Mouse (Mus musculus) T-helper 1 cell (primary cell): ENCODE measurements around the gene Uckl1.

Source experiments
- in situ Hi-C: fragments of 300-600 bp; cut with MboI, MseI; formaldehyde crosslinking; loops from one replicate; pipeline ENCODE4 v1.15.1; 2025; ENCODE audit warnings: high pct_unique_total_duplicates

Uckl1 gene

DNA sequence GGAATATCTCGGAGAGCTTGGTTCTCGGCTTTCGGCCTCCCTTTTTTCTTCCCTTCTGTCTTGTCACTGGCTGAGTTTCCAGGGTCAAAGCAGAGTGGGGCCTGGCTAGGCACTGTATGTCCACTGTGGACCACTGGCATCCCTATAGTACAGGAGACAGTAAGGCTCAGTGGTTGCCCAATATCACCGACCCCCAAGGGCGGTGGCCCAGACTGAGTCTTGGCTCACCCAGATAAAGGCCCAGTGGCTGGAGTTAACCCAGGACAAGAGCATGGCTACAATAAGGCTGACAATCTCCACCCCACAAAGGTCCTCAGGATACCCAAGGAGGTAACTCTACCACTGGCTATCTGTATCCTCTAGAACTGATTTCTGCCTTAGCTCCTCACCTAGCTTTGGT, 5.8 kb upstream of the Uckl1 start:
- in situ Hi-C loops: loop anchor here (5.0 to 25.0 kb wide), 2 partner anchors 68 to 203 kb away; partner anchors contain the start of genes Dnajc5 and Lime1

DNA sequence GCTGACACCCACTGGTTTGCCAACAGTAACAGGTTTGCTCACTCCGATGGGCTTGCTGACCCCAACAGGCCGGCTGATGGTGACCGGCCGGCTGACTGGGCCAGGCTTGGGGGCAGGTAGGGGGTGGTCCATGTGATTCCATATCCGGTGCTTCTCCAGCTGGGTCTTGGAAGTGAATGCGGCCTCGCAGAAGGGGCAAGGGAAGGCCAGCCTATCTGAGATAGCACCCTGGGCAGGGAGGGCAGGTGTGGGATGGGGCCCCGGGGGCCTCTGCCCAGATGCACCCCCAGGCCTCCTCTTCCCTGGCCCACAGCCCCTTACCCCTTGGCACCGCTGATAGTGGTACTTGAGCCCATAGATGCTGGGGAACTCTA, 5.0 kb upstream of the Uckl1 start:
- in situ Hi-C loops: loop anchor here (5.0 to 25.0 kb wide), 2 partner anchors 67 to 202 kb away; partner anchors contain the start of genes Dnajc5 and Lime1

- in situ Hi-C loops: loop anchor here (25.0 kb wide), 1 partner anchor 202 kb away; the partner anchor contains the start of gene Lime1
Observed at GRCm38 (mm10) chr2:181589011-181589731, 4.5 kb upstream of the Uckl1 start.

GRCm38 (mm10) chr2:181588229-181588780, 3.6 kb upstream of the Uckl1 start:
- in situ Hi-C loops: loop anchor here (25.0 kb wide), 1 partner anchor 201 kb away; the partner anchor contains the start of gene Lime1

DNA sequence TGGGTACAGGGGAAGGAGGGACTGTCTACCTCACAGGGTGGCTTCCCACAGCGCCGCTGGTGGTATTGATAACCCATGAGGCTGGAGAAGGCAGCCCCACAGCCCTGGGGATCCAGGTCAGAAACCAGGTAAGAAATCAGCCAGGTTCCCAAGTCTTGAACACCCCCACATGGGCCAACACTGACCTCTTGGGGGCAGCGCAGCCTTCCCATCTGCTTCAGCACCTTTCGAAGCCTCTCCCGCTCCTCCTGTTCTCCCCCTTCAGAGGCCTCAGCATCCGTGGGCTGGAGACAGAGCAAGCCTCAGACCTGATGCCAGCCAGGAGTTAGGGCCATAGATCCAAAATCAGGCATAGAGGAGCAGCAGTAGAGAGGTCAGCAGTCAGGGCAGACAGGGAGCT, 3.1 kb upstream of the Uckl1 start:
- in situ Hi-C loops: loop anchor here (25.0 kb wide), 1 partner anchor 200 kb away; the partner anchor contains the start of gene Lime1

DNA sequence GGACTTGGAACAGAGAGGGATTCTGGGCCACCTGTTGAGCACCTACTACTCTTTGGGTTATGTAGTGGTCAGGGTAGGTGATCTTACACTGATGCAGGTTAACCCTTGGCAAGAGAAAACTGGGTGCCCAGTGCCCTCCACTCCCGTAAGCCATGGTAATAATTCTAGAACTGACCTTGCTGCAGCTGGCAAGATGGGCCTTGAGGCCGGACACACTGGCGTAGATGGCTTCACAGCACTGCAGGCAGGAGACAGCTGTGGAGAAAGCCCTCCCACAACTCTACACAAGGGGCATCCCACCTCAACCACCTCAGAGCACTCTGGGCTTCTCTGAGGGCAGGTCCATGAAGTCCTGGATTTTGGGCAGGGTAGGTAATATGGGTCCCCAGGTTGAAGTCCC, 1.4 kb upstream of the Uckl1 start:
- in situ Hi-C loops: loop anchor here (25.0 kb wide), 1 partner anchor 199 kb away; the partner anchor contains the start of gene Lime1

DNA sequence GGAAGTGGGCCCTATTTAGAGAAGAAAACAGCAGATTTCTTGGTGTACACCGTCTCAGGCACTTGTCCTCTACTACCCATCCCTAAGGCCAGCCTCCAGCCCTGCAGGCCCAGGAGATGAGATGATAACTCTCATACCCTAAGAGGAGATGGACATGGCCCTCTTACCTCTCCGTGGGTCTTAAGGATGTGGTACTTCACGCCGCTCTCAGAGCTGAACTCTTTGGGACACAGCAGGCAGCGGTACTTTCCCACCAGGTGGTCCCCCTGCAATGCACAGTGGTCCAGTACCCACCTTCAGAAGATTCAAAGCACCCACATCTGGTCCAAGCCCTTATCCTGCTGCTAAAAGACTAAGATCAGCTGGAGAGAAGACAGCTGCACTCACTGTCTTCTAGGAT, 814 bp upstream of the Uckl1 start:
- in situ Hi-C loops: loop anchor here (25.0 kb wide), 1 partner anchor 198 kb away; the partner anchor contains the start of gene Lime1

- in situ Hi-C loops: loop anchor here (25.0 kb wide), 1 partner anchor 196 kb away; the partner anchor contains the start of gene Lime1
Observed at GRCm38 (mm10) chr2:181583460-181584257, 1.0 kb downstream of the Uckl1 start.

GRCm38 (mm10) chr2:181582939-181583338, 1.8 kb downstream of the Uckl1 start:
- in situ Hi-C loops: loop anchor here (25.0 kb wide), 1 partner anchor 196 kb away; the partner anchor contains the start of gene Lime1

- in situ Hi-C loops: loop anchor here (25.0 kb wide), 1 partner anchor 195 kb away; the partner anchor contains the start of gene Lime1
Observed at GRCm38 (mm10) chr2:181582358-181582757, 2.3 kb downstream of the Uckl1 start.

- in situ Hi-C loops: loop anchor here (25.0 kb wide), 1 partner anchor 194 kb away; the partner anchor contains the start of gene Lime1
Observed at GRCm38 (mm10) chr2:181581402-181582120, 3.1 kb downstream of the Uckl1 start.

- in situ Hi-C loops: loop anchor here (25.0 kb wide), 1 partner anchor 194 kb away; the partner anchor contains the start of gene Lime1
Observed at GRCm38 (mm10) chr2:181581016-181581401, 3.7 kb downstream of the Uckl1 start.

DNA sequence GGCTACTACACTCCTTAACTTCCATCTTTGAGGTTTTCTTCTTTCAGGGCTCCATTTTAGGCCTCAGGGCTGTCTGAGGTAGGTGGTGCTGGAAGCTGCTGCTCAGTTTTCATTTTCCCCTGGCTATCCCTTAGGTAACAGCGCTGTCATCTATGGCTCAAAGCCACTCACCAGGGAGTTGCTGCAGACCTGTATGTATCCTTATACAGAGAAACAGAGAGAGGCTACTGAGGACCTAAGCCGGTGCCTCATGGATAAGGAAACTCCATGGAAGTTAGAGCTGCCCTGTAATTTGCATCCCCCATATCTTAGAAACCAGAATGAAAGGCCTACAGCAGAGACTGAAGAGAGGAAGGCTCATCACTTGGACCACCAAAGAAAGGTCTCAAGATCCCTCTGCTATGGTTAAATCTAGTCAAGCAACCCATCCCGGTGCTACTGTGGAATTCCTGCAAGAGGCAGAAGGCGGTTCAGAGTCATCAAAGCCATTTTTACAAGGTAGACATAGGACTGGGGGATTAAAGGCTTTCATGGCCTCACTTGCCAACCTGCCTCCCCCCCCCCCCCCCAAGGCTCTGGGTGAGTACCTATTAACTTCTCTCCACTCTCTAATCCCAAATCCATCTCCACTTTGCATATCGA, 4.4 kb downstream of the Uckl1 start:
- in situ Hi-C loops: loop anchor here (25.0 kb wide), 1 partner anchor 193 kb away; the partner anchor contains the start of gene Lime1

GRCm38 (mm10) chr2:181579681-181580080, 5.0 kb downstream of the Uckl1 start:
- in situ Hi-C loops: loop anchor here (25.0 kb wide), 1 partner anchor 192 kb away; the partner anchor contains the start of gene Lime1

- in situ Hi-C loops: loop anchor here (25.0 kb wide), 1 partner anchor 192 kb away; the partner anchor contains the start of gene Lime1
Observed at GRCm38 (mm10) chr2:181578790-181579618, 5.7 kb downstream of the Uckl1 start.

- in situ Hi-C loops: loop anchor here (25.0 kb wide), 1 partner anchor 191 kb away; the partner anchor contains the start of gene Lime1
Observed at GRCm38 (mm10) chr2:181577981-181578581, 6.6 kb downstream of the Uckl1 start.

DNA sequence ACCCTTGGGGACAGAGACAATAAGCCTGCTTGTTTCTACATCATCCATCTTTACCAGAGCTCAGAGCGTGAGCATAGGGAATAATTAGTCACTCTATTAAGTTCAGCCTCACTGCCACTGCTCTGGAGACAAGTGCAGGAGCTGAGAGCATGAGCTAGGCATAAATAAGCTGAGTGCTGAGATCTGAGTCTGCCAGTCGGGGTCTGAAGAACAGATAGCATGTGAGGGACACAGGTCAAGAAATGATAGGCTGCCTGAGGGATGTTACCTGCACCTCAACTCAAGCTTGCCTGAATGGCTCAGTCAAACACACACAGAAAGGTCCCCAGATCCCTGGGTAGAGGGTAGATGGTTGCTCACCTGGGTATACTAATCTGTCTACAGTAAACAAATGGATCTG, 7.6 kb downstream of the Uckl1 start:
- in situ Hi-C loops: loop anchor here (25.0 kb wide), 1 partner anchor 190 kb away; the partner anchor contains the start of gene Lime1

- in situ Hi-C loops: loop anchor here (25.0 kb wide), 1 partner anchor 189 kb away; the partner anchor contains the start of gene Lime1
Observed at GRCm38 (mm10) chr2:181576613-181577012, 8.1 kb downstream of the Uckl1 start.
